19 mouse cellular contexts compared by ENCODE assay signal in genomic region chr9:12690182-12690947, GRCm38 (mm10).
DNase-seq lines count a peak whose midpoint lies in the region; ATAC-seq lines count a peak whose summit lies in the region.
"Had no signal": no experiment of that assay in that cellular context is flagged by ENCODE, and none has a peak within 500 bp of the region (broad histone marks: within the 10 kb centered on the region; RNA-seq: fewer than 3 reads in every experiment).

No protein-coding gene starts in this region.

- WGBS in midbrain, embryonic 11.5 days = 75% methylated on average over 5 of the region's 5 CpGs
- WGBS in midbrain, embryonic 10.5 days = 82% methylated on average over 5 of the region's 5 CpGs
- 21% methylated on average over 5 of the region's 5 CpGs for WGBS in forebrain, embryonic 12.5 days
- 47% methylated on average over 5 of the region's 5 CpGs for WGBS in hindbrain, embryonic 14.5 days
- 21% methylated on average over 5 of the region's 5 CpGs for WGBS in neural tube, embryonic 12.5 days

- no peaks in the 10 kb centered on the region for H3K36me3 ChIP-seq in midbrain, embryonic 11.5 days (ENCODE audit: control insufficient read depth, insufficient read depth, low read length)
- H3K36me3 ChIP-seq in midbrain, embryonic 10.5 days = no peaks in the 10 kb centered on the region
- no peaks in the 10 kb centered on the region for H3K36me3 ChIP-seq in forebrain, embryonic 12.5 days (replicated peaks)
- H3K36me3 ChIP-seq in hindbrain, embryonic 14.5 days (replicated peaks; ENCODE audit: control insufficient read depth, insufficient read depth) = no peaks in the 10 kb centered on the region
- no peaks in the 10 kb centered on the region for H3K36me3 ChIP-seq in neural tube, embryonic 12.5 days
- H3K36me3 ChIP-seq: embryonic facial prominence, embryonic 12.5 days; heart, embryonic 13.5 days; lung, embryonic 15.5 days had no signal

- H3K4me1 ChIP-seq in midbrain, embryonic 11.5 days (ENCODE audit: control insufficient read depth, insufficient read depth, low read length) = no peaks in the 10 kb centered on the region
- no peaks in the 10 kb centered on the region for H3K4me1 ChIP-seq in midbrain, embryonic 10.5 days
- 0 out of 2 replicates have a peak, but pooled peaks cover 3% of the 10 kb centered on the region for H3K4me1 ChIP-seq in forebrain, embryonic 12.5 days
- no peaks in the 10 kb centered on the region for H3K4me1 ChIP-seq in hindbrain, embryonic 14.5 days (replicated peaks; ENCODE audit: control insufficient read depth, insufficient read depth, low read length)
- H3K4me1 ChIP-seq in neural tube, embryonic 12.5 days = no peaks in the 10 kb centered on the region
- H3K4me1 ChIP-seq: embryonic facial prominence, embryonic 12.5 days; heart, embryonic 13.5 days; lung, embryonic 15.5 days had no signal

- ATAC-seq in midbrain, embryonic 11.5 days (ENCODE audit: low FRiP score) = peak; percentile 41; the same call in 1 of the 2 replicates
- peak; percentile 51 for ATAC-seq in forebrain, embryonic 12.5 days (ENCODE audit: low FRiP score)
- no peak for ATAC-seq in hindbrain, embryonic 14.5 days (ENCODE audit: low FRiP score)
- ATAC-seq in neural tube, embryonic 12.5 days (ENCODE audit: low FRiP score, low read depth) = 0 out of 2 replicates have a peak, but pooled peaks have one; percentile 25
- ATAC-seq: intestine, embryonic 16.5 days had no signal

- no peak for DNase-seq in midbrain, embryonic 11.5 days (ENCODE audit: low spot score, missing footprints)
- DNase-seq in midbrain, embryonic 10.5 days (ENCODE audit: low spot score) = no peak
- no peak for DNase-seq in hindbrain, embryonic 14.5 days (ENCODE audit: low spot score)
- no peak for DNase-seq in right cerebral cortex, postnatal 36 days (ENCODE audit: low spot score in 2 of 2)
- DNase-seq in urinary bladder, adult 2 months (ENCODE audit: low spot score) = no peak
- DNase-seq: adrenal gland, postnatal 25 days; B cell, adult 2 months; cerebellum, adult 8-10 months; heart, adult 11 months; heart, postnatal 36 days; left cerebral cortex, postnatal 4 days; thymus, postnatal 4 days had no signal

- no peak overlapping the region for H3K27ac ChIP-seq in midbrain, embryonic 11.5 days (ENCODE audit: low read depth, low read length)
- H3K27ac ChIP-seq in midbrain, embryonic 10.5 days (replicated peaks) = no peak overlapping the region
- H3K27ac ChIP-seq in forebrain, embryonic 12.5 days = no peak overlapping the region
- H3K27ac ChIP-seq in hindbrain, embryonic 14.5 days = 0 out of 2 replicates have a peak overlapping the region, but pooled peaks have one; percentile 0
- H3K27ac ChIP-seq in neural tube, embryonic 12.5 days = no peak overlapping the region
- H3K27ac ChIP-seq: embryonic facial prominence, embryonic 12.5 days; heart, embryonic 13.5 days; lung, embryonic 15.5 days; macrophage had no signal

- H3K4me3 ChIP-seq in midbrain, embryonic 11.5 days (ENCODE audit: low read depth, low read length) = no peak overlapping the region
- no peak overlapping the region for H3K4me3 ChIP-seq in midbrain, embryonic 10.5 days
- no peak overlapping the region for H3K4me3 ChIP-seq in forebrain, embryonic 12.5 days (replicated peaks)
- no peak overlapping the region for H3K4me3 ChIP-seq in hindbrain, embryonic 14.5 days (replicated peaks; ENCODE audit: low read length)
- H3K4me3 ChIP-seq in neural tube, embryonic 12.5 days = no peak overlapping the region
- H3K4me3 ChIP-seq: embryonic facial prominence, embryonic 12.5 days; heart, embryonic 13.5 days; lung, embryonic 15.5 days had no signal

- no peak overlapping the region for H3K4me2 ChIP-seq in midbrain, embryonic 11.5 days
- H3K4me2 ChIP-seq in forebrain, embryonic 12.5 days = no peak overlapping the region
- no peak overlapping the region for H3K4me2 ChIP-seq in hindbrain, embryonic 14.5 days (replicated peaks)
- H3K4me2 ChIP-seq in neural tube, embryonic 12.5 days (replicated peaks) = no peak overlapping the region
- H3K4me2 ChIP-seq: embryonic facial prominence, embryonic 12.5 days; heart, embryonic 13.5 days; lung, embryonic 15.5 days had no signal

- no peaks in the 10 kb centered on the region for H3K27me3 ChIP-seq in midbrain, embryonic 11.5 days (ENCODE audit: control insufficient read depth, insufficient read depth, low read length)
- no peaks in the 10 kb centered on the region for H3K27me3 ChIP-seq in midbrain, embryonic 10.5 days (ENCODE audit: low read depth, poor library complexity, severe bottlenecking)
- no peaks in the 10 kb centered on the region for H3K27me3 ChIP-seq in forebrain, embryonic 12.5 days
- H3K27me3 ChIP-seq in hindbrain, embryonic 14.5 days (ENCODE audit: control insufficient read depth, insufficient read depth, low read length) = no peaks in the 10 kb centered on the region
- H3K27me3 ChIP-seq in neural tube, embryonic 12.5 days (replicated peaks) = no peaks in the 10 kb centered on the region
- H3K27me3 ChIP-seq: embryonic facial prominence, embryonic 12.5 days; heart, embryonic 13.5 days; lung, embryonic 15.5 days had no signal

- no peak overlapping the region for H3K9ac ChIP-seq in midbrain, embryonic 11.5 days (ENCODE audit: low read length)
- H3K9ac ChIP-seq in forebrain, embryonic 12.5 days = no peak overlapping the region
- no peak overlapping the region for H3K9ac ChIP-seq in hindbrain, embryonic 14.5 days
- no peak overlapping the region for H3K9ac ChIP-seq in neural tube, embryonic 12.5 days
- H3K9ac ChIP-seq: embryonic facial prominence, embryonic 12.5 days; heart, embryonic 13.5 days; lung, embryonic 15.5 days had no signal

- H3K9me3 ChIP-seq in midbrain, embryonic 11.5 days (ENCODE audit: control insufficient read depth, low read length) = no peaks in the 10 kb centered on the region
- peaks cover 4% of the 10 kb centered on the region; the same call in 1 of the 2 replicates for H3K9me3 ChIP-seq in midbrain, embryonic 10.5 days (replicated peaks)
- 0 out of 2 replicates have a peak, but pooled peaks cover under 1% of the 10 kb centered on the region for H3K9me3 ChIP-seq in forebrain, embryonic 12.5 days
- no peaks in the 10 kb centered on the region for H3K9me3 ChIP-seq in hindbrain, embryonic 14.5 days (ENCODE audit: control insufficient read depth, low read length)
- H3K9me3 ChIP-seq in neural tube, embryonic 12.5 days = no peaks in the 10 kb centered on the region
- H3K9me3 ChIP-seq: embryonic facial prominence, embryonic 12.5 days; heart, embryonic 13.5 days; lung, embryonic 15.5 days had no signal
